Mouse (Mus musculus): Measurements from ENCODE around the gene Zfp59. TPM values are rescaled to one million over a fixed set of nuclear protein-coding genes. Genes with fewer than 3 reads are reported as not detected.
"Not testable (repeated sequence)": the region's sequence is repeated elsewhere in the genome, so short reads cannot be mapped to it uniquely, and the experiment has no call there.

Zfp59 gene
- 3.8 and 4.5 TPM in 2 replicates for polyA plus RNA-seq (2015; fragmentation: Nextera tagmentation; extraction: Ambion mirVana)

DNA sequence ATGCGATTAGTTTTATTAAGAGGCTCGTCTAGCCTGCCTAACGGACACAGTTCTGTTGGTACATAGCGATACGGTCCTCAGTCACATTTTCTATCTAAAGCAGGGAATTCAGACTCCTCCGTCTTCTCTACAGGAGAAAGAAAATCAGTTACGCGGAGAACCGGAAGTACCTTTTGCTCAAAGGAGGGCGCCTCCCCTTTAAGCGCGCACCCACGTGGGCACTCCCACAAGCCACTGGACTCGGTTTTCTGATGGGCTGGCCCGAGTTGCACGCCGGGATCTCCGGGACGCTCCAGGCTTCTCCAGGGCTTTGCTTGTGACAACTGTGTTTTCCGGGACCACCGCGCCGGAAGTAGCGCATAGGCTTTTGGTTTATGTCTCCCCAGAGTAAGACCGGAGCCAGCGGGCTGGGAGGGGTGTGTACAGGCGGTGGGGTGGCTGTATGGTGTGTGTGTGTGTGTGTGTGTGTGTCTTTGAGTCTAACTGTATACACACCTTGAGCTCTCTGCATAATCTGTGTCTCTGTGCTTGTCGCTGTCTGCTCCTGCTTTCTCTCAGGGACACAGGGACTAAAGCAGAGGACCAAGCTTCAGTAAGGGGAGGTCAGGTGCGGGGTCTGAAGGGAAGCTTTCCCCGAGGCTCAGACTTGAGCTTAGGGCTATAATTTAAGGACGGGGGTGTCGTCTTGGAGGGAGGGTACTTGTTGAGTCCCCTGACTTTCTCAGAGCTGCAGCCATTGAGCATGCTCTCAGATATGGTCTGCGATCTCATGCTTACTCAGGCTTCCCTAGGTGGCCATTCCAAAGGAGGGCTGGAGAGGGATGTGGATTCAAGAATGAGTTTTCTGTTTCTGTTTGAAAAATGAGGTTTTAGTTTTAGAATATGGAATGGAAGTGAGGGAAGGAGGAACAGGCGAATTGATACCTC, at the start of gene Zfp59:
Gene Zfp59 (plus strand): TSS at position 285 of the 927 bp plus-strand sequence.
- DNase-seq (ENCODE audit: low spot score) (peak; percentile 95), ATAC-seq (peak; percentile 100)
- H3K9ac ChIP-seq (replicated peaks; ENCODE audit: low read depth): peak within 1 kb of the TSS; percentile 39
- H3K4me3 ChIP-seq (ENCODE audit: low read depth, low read length): peak within 1 kb of the TSS; percentile 43
- H3K27me3 ChIP-seq (replicated peaks; ENCODE audit: insufficient read depth, low read length): no peaks in the 10 kb centered on the region
- no peaks in the 10 kb centered on the region for H3K9me3 ChIP-seq (ENCODE audit: low read length)
- H3K27ac ChIP-seq (ENCODE audit: low read length): peak within 1 kb of the TSS; percentile 83
- no peaks in the 10 kb centered on the region for H3K36me3 ChIP-seq (ENCODE audit: insufficient read depth, low read length)
- H3K4me2 ChIP-seq (replicated peaks; ENCODE audit: low read depth, low read length): peak within 1 kb of the TSS; percentile 62
- H3K4me1 ChIP-seq (ENCODE audit: insufficient read depth, low read depth, low read length): no peaks in the 10 kb centered on the region
- TF ChIP-seq CTCF (IDR thresholded peaks at IDR 0.05) (peak; percentile 13; the same call in 1 of the 2 replicates), EP300 (IDR thresholded peaks at IDR 0.05) (no peak)
- 3% methylated on average over 33 of the region's 34 CpGs for WGBS

GRCm38 (mm10) chr7:27789306-27789705, 49.1 kb upstream of the Zfp59 start:
- Histone ChIP-seq H3K9ac (replicated peaks; ENCODE audit: low read depth) (no peak overlapping the region), H3K36me3 (ENCODE audit: insufficient read depth, low read length) (no peaks in the 10 kb centered on the region), H3K4me2 (replicated peaks; ENCODE audit: low read depth, low read length) (no peak overlapping the region), H3K9me3 (ENCODE audit: low read length) (no peaks in the 10 kb centered on the region), H3K27me3 (replicated peaks; ENCODE audit: insufficient read depth, low read length) (no peaks in the 10 kb centered on the region), H3K4me1 (ENCODE audit: insufficient read depth, low read depth, low read length) (no peaks in the 10 kb centered on the region), H3K4me3 (ENCODE audit: low read depth, low read length) (no peak overlapping the region), H3K27ac (ENCODE audit: low read length) (no peak overlapping the region)
- DNase-seq (ENCODE audit: low spot score) (no peak), ATAC-seq (no peak)
- WGBS: 74% methylated on average over 5 of the region's 5 CpGs
- no peak for TF ChIP-seq EP300 (IDR thresholded peaks at IDR 0.05)
- no peak for TF ChIP-seq CTCF (IDR thresholded peaks at IDR 0.05)

- peak overlapping the region; percentile 26 for H3K27ac ChIP-seq (ENCODE audit: low read length)
- not testable (repeated sequence) for H3K4me2 ChIP-seq (replicated peaks; ENCODE audit: low read depth, low read length); H3K27me3 ChIP-seq (replicated peaks; ENCODE audit: insufficient read depth, low read length); H3K4me3 ChIP-seq (ENCODE audit: low read depth, low read length); H3K9me3 ChIP-seq (ENCODE audit: low read length); H3K9ac ChIP-seq (replicated peaks; ENCODE audit: low read depth); H3K36me3 ChIP-seq (ENCODE audit: insufficient read depth, low read length); H3K4me1 ChIP-seq (ENCODE audit: insufficient read depth, low read depth, low read length)
- peak; percentile 73 for ATAC-seq
- 40% methylated on average over 2 of the region's 3 CpGs for WGBS
- DNase-seq (ENCODE audit: low spot score): peak; percentile 30
Measured at GRCm38 (mm10) chr7:27793865-27794264, 44.5 kb upstream of the Zfp59 start.

GRCm38 (mm10) chr7:27794566-27794965, 43.8 kb upstream of the Zfp59 start:
- ATAC-seq: peak; percentile 76
- TF ChIP-seq EP300 (IDR thresholded peaks at IDR 0.05) (no peak), CTCF (IDR thresholded peaks at IDR 0.05) (no peak)

GRCm38 (mm10) chr7:27797906-27798811, 40.2 kb upstream of the Zfp59 start:
- TF ChIP-seq EP300 (IDR thresholded peaks at IDR 0.05): no peak
- peak; percentile 37; the same call in 1 of the 2 replicates for TF ChIP-seq CTCF (IDR thresholded peaks at IDR 0.05)
- Histone ChIP-seq H3K4me2 (replicated peaks; ENCODE audit: low read depth, low read length) (no peak overlapping the region), H3K36me3 (ENCODE audit: insufficient read depth, low read length) (no peaks in the 10 kb centered on the region), H3K4me3 (ENCODE audit: low read depth, low read length) (no peak overlapping the region), H3K9me3 (ENCODE audit: low read length) (no peaks in the 10 kb centered on the region), H3K9ac (replicated peaks; ENCODE audit: low read depth) (no peak overlapping the region), H3K27me3 (replicated peaks; ENCODE audit: insufficient read depth, low read length) (no peaks in the 10 kb centered on the region), H3K4me1 (ENCODE audit: insufficient read depth, low read depth, low read length) (no peaks in the 10 kb centered on the region), H3K27ac (ENCODE audit: low read length) (no peak overlapping the region)
- WGBS: 21% methylated on average over 7 of the region's 8 CpGs
- ATAC-seq (peak; percentile 56), DNase-seq (ENCODE audit: low spot score) (peak; percentile 41)

More at GRCm38 (mm10) chr7:27794566-27794965, 43.8 kb upstream of the Zfp59 start:
- H3K9ac ChIP-seq (replicated peaks; ENCODE audit: low read depth): no peak overlapping the region
- H3K27ac ChIP-seq (ENCODE audit: low read length): 0 out of 2 replicates have a peak overlapping the region, but pooled peaks have one; percentile 26
- no peak overlapping the region for H3K4me2 ChIP-seq (replicated peaks; ENCODE audit: low read depth, low read length)
- H3K36me3 ChIP-seq (ENCODE audit: insufficient read depth, low read length): no peaks in the 10 kb centered on the region
- H3K4me3 ChIP-seq (ENCODE audit: low read depth, low read length): no peak overlapping the region
- DNase-seq (ENCODE audit: low spot score): peak; percentile 49
- H3K9me3 ChIP-seq (ENCODE audit: low read length): no peaks in the 10 kb centered on the region
- H3K27me3 ChIP-seq (replicated peaks; ENCODE audit: insufficient read depth, low read length): no peaks in the 10 kb centered on the region
- H3K4me1 ChIP-seq (ENCODE audit: insufficient read depth, low read depth, low read length): no peaks in the 10 kb centered on the region

DNA sequence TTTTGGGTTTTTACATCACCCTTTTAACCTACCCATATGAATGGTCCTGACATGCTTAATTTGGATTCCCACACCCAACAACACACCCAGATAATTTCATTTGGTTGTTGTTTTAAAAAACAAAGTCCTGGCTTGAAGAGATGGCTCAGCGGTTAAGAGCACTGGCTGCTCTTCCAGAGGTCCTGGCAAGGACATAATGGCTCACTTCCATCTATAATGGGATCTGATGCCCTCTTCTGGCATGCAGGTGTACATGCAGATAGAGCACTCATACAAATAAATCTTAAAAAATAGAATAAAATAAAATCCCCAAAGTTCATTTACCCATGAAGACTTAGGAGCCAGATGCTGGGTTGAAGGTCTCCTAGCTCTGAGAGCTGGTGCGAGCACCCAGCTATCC, 37.3 kb upstream of the Zfp59 start:
- no peaks in the 10 kb centered on the region for H3K27me3 ChIP-seq (replicated peaks; ENCODE audit: insufficient read depth, low read length)
- H3K36me3 ChIP-seq (ENCODE audit: insufficient read depth, low read length): no peaks in the 10 kb centered on the region
- H3K4me3 ChIP-seq (ENCODE audit: low read depth, low read length): no peak overlapping the region
- no peak overlapping the region for H3K9ac ChIP-seq (replicated peaks; ENCODE audit: low read depth)
- no peak overlapping the region for H3K4me2 ChIP-seq (replicated peaks; ENCODE audit: low read depth, low read length)
- no peak for ATAC-seq
- no peaks in the 10 kb centered on the region for H3K9me3 ChIP-seq (ENCODE audit: low read length)
- no peak overlapping the region for H3K27ac ChIP-seq (ENCODE audit: low read length)
- DNase-seq (ENCODE audit: low spot score): peak; percentile 26
- TF ChIP-seq CTCF (IDR thresholded peaks at IDR 0.05) (peak; percentile 58), EP300 (IDR thresholded peaks at IDR 0.05) (no peak)
- 54% methylated on average over 2 of the region's 2 CpGs for whole genome bisulfite sequencing
- no peaks in the 10 kb centered on the region for H3K4me1 ChIP-seq (ENCODE audit: insufficient read depth, low read depth, low read length)
